Mouse (Mus musculus): ENCODE measurements at regions not wholly inside any gene's neighbourhood (a gene's known extent, or its start where the extent isn't known, plus 50 kb on each side); places are given as distances from the start of the nearest gene placed in this dataset.

DNA sequence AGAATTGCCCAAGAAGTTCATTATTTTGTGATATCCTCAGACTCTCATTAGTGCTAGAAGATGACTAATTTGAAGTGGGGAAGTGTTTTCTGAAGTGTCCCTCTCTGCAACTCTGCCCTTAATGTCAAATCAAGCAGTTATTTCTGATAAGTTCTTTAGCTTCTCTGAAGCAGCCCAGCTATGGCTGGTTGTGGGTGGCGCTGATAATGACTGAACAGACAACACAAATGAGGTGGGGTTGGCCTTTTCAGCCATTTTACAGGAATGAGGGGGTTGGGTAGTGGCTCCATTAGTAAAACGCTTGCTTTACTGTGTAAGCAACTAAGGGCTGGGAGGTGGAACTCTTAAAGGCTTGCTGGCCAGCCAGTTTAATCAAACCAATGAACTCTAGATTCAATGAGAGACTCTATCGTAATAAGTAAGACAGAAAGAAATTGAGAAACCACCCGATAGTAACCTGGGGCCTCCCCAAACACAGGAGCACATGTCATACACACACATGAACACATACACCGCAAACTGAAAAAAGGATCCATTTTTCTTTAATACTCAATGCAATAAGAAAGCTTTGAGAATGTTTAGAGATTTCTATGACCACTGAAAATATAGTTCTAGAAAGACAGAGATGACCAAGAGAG is 1268.3 kb upstream of the A1bg start (continued):
- TF ChIP-seq MEF2A (IDR thresholded peaks at IDR 0.05; ENCODE audit: borderline replicate concordance, low read depth, low read length), result no peak

DNA sequence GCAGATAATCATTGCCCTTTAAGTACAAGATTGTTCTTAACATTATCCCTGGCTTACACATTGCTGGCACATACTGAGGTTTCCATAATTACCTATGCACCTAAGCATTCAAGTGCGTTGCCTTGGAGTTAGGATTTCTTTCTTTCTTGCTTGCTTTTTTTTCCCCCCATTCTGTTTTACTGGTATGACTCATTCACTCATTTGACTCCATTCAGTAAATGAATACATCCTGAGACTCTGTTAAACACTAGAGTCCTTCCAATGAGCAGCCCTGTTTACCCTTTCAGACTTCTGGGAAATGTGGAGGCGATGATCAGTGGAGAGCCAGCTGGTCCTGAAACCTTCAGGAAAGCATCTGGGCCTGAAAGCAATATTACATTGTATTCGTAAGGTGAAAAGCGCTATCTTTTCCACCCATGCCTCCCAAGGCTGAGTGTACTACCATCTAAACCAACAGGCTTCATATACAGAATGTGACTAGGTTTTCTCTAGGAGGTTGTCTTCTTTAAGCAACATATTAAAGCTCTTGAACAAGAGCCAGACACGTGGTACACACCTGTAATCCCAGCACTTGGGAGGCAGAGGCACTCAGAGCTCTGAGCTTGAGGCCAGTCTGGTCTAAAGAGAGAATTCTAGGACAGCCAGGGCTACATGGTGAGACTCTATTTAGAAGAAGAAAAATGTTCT is 1267.6 kb upstream of the A1bg start:
- TF ChIP-seq MAX (IDR thresholded peaks at IDR 0.05; ENCODE audit: low read length), result peak; percentile 53
- 0 out of 2 replicates have a peak, but pooled peaks have one; percentile 19 for TF ChIP-seq TBP (conservative IDR thresholded peaks at IDR 0.05; ENCODE audit: low read depth, low read length)
- TF ChIP-seq USF2 (conservative IDR thresholded peaks at IDR 0.05; ENCODE audit: low read depth, low read length), result no peak
- peak; percentile 59; the same call in 1 of the 2 replicates for TF ChIP-seq TCF12 (IDR thresholded peaks at IDR 0.05; ENCODE audit: low read depth, low read length)
- TF ChIP-seq CHD1 (IDR thresholded peaks at IDR 0.05; ENCODE audit: low read depth, low read length), result no peak
- peak; percentile 67 for TF ChIP-seq MEF2A (IDR thresholded peaks at IDR 0.05; ENCODE audit: borderline replicate concordance, low read depth, low read length)
- peak; percentile 95 for TF ChIP-seq EP300 (IDR thresholded peaks at IDR 0.05; ENCODE audit: low read length)
- peak; percentile 93 for TF ChIP-seq IRF4 (IDR thresholded peaks at IDR 0.05; ENCODE audit: low read depth, low read length)
- TF ChIP-seq JUND (conservative IDR thresholded peaks at IDR 0.05; ENCODE audit: low read depth, low read length), result peak; percentile 95
- TF ChIP-seq BHLHE40 (IDR thresholded peaks at IDR 0.05; ENCODE audit: low read depth, low read length), result peak; percentile 39; the same call in 1 of the 2 replicates
- TF ChIP-seq POLR2AphosphoS2 (IDR thresholded peaks at IDR 0.05; ENCODE audit: low read depth, low read length), result no peak
- TF ChIP-seq CHD2 (IDR thresholded peaks at IDR 0.05; ENCODE audit: low read length), result peak; percentile 64
- peak; percentile 88 for TF ChIP-seq JUN (IDR thresholded peaks at IDR 0.05; ENCODE audit: insufficient read depth, low read depth, low read length)
- peak; percentile 29; the same call in 1 of the 2 replicates for TF ChIP-seq MXI1 (IDR thresholded peaks at IDR 0.05; ENCODE audit: low read depth, low read length)
- TF ChIP-seq GABPA (IDR thresholded peaks at IDR 0.05; ENCODE audit: insufficient replicate concordance, low read depth, low read length), result no peak
- TF ChIP-seq RCOR1 (conservative IDR thresholded peaks at IDR 0.05; ENCODE audit: low read depth, low read length), result peak; percentile 76; the same call in 1 of the 2 replicates
- peak; percentile 90 for TF ChIP-seq ZNF384 (IDR thresholded peaks at IDR 0.05; ENCODE audit: low read depth, low read length)
- TF ChIP-seq KAT2A (IDR thresholded peaks at IDR 0.05; ENCODE audit: insufficient replicate concordance, low read length), result no peak
- TF ChIP-seq NELFE (IDR thresholded peaks at IDR 0.05; ENCODE audit: low read depth, low read length), result no peak
- peak; percentile 84 for TF ChIP-seq ETS1 (conservative IDR thresholded peaks at IDR 0.05; ENCODE audit: low read depth, low read length)
- 0 out of 2 replicates have a peak, but pooled peaks have one; percentile 59 for TF ChIP-seq MYC (IDR thresholded peaks at IDR 0.05; ENCODE audit: low read depth, low read length)
- peak; percentile 38; the same call in 1 of the 2 replicates for TF ChIP-seq ZMIZ1 (IDR thresholded peaks at IDR 0.05; ENCODE audit: low read depth, low read length)
- no peak for TF ChIP-seq NRF1 (IDR thresholded peaks at IDR 0.05; ENCODE audit: low read depth, low read length)
- no peak; the same call in 1 of the 2 replicates for TF ChIP-seq SMC3 (IDR thresholded peaks at IDR 0.05; ENCODE audit: low read depth, low read length)
- TF ChIP-seq SIN3A (IDR thresholded peaks at IDR 0.05; ENCODE audit: low read length), result 0 out of 2 replicates have a peak, but pooled peaks have one; percentile 6
- no peak overlapping the region for H3K4me3 ChIP-seq (replicated peaks in 1 of 3; ENCODE audit: low read depth in 2 of 3, low read length in 2 of 3, poor library complexity in 1 of 3)
- peak; percentile 67 for DNase-seq (ENCODE audit: extremely low read depth)
- H3K9me3 ChIP-seq (replicated peaks; ENCODE audit: low read length), result no peaks in the 10 kb centered on the region
- peaks cover 28 to 90% of the 10 kb centered on the region in 2 experiments for H3K36me3 ChIP-seq (replicated peaks in 1 of 2; ENCODE audit: control insufficient read depth in 1 of 2, insufficient read depth in 1 of 2, low read length in 1 of 2)
- peak overlapping the region; percentile 88 for H3K4me2 ChIP-seq (ENCODE audit: insufficient read depth, low read depth, poor library complexity, severe bottlenecking)
- H3K4me1 ChIP-seq (ENCODE audit: control insufficient read depth in 1 of 2, insufficient read depth in 2 of 2), result peaks cover 36 to 92% of the 10 kb centered on the region in 2 experiments
- no peaks in the 10 kb centered on the region for H3K27me3 ChIP-seq (replicated peaks)
- peaks cover 63% of the 10 kb centered on the region for H3K79me2 ChIP-seq (replicated peaks; ENCODE audit: control insufficient read depth, extremely low read depth, insufficient read depth, poor library complexity, severe bottlenecking)
- in situ Hi-C loops (cut with MboI; ENCODE audit: low pct_ligation_motif_present, low pct_unique_long_range_greater_than_20kb, low sequenced_read_pairs) (no loop called here), dilution Hi-C loops (cut with MboI; ENCODE audit: extremely low pct_ligation_motif_present, extremely low pct_unique_long_range_greater_than_20kb, low sequenced_read_pairs) (no loop called here)
- peak overlapping the region; percentile 90 for H3K27ac ChIP-seq (ENCODE audit: insufficient read depth, low read depth)
- H3K9ac ChIP-seq (ENCODE audit: insufficient read depth, low read depth), result peak overlapping the region; percentile 63; the same call in 1 of the 2 replicates
